Mouse (Mus musculus): ENCODE measurements around the gene C9. TPM values are rescaled to one million over a fixed set of nuclear protein-coding genes. Genes with fewer than 3 reads are reported as not detected.
A peak's percentile ranks its signal among the peaks of the same experiment; 100 is the strongest.

The C9 gene
- polyA plus RNA-seq, 1 experiment from 2014 or later = 12.1 TPM

DNA sequence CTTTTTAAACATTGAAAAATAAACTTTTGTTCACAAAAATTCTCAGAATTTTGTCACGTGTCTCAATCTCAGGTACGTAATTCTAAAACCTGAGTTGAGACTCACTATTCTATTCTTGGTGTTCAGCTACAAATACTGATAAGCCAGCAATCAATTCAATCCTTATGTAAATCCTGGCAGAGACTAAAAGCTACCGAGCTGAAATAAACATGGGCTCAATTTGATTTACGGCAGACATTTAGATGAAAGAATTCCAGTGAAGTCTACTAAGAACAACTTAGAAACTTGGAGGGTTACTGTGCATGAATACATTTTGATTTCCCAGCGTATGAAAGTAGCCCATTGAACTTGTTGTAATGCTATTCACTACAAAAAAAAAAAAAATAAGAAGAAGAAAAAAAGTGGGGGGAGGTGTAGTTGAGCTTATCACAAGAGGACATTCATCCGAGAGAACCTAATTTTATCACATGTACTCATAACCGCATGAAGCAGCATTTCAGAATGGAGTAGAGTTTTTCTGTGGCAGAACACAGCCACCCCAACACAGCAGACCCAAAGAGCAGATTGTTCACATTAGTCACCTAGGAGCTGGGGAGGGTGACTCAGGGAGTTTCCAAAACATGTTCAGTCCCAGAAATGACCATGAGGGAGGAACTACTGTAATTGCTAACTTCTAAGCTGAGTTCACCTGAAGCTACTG, 94.7 kb downstream of the C9 start:
- WGBS (ENCODE audit: insufficient replicate concordance) = 17% methylated on average over 7 of the region's 7 CpGs
- Histone ChIP-seq H3K4me1 (ENCODE audit: control insufficient read depth, low read depth, low read length) (peaks cover 5% of the 10 kb centered on the region), H3K27ac (ENCODE audit: low read length) (no peak overlapping the region), H3K9ac (ENCODE audit: low read depth, low read length) (no peak overlapping the region), H3K4me3 (ENCODE audit: low read depth, low read length) (no peak overlapping the region), H3K9me3 (replicated peaks; ENCODE audit: control insufficient read depth, low read length) (no peaks in the 10 kb centered on the region), H3K36me3 (ENCODE audit: control insufficient read depth, insufficient read depth) (no peaks in the 10 kb centered on the region), H3K27me3 (ENCODE audit: control insufficient read depth, insufficient read depth, low read depth, low read length) (no peaks in the 10 kb centered on the region), H3K4me2 (ENCODE audit: low read depth, low read length) (0 out of 2 replicates have a peak overlapping the region, but pooled peaks have one; percentile 6)
- ATAC-seq (ENCODE audit: low read depth) = peak; percentile 47

Other genes with a start within 250 kb of the C9 start
- 9.0 and 11.5 TPM in 2 replicates for gene Dab2, start 145.5 kb upstream of the C9 start, polyA plus RNA-seq (2015; fragmentation: Nextera tagmentation; extraction: Ambion mirVana)
- gene Fyb, start 77.5 kb downstream of the C9 start, polyA plus RNA-seq (2015; fragmentation: Nextera tagmentation; extraction: Ambion mirVana) = 20.9 and 21.9 TPM in 2 replicates

All from liver, embryonic 16.5 days (tissue).